Mouse (Mus musculus): ENCODE measurements around the gene Dclre1a.
"Not testable (repeated sequence)": the region's sequence is repeated elsewhere in the genome, so short reads cannot be mapped to it uniquely, and the experiment has no call there.

The Dclre1a gene

GRCm38 (mm10) chr19:56549033-56549680, 1.1 kb upstream of the Dclre1a start:
- DNase-seq (ENCODE audit: low spot score in 2 of 2): no peak

- DNase-seq (ENCODE audit: low spot score in 2 of 2): peak; percentile 55 to 73
Measured at GRCm38 (mm10) chr19:56548230-56549032, 409 bp upstream of the Dclre1a start, which contains the start of gene Nhlrc2. TSS of gene Nhlrc2 (plus strand) at chr19:56548261.

DNA sequence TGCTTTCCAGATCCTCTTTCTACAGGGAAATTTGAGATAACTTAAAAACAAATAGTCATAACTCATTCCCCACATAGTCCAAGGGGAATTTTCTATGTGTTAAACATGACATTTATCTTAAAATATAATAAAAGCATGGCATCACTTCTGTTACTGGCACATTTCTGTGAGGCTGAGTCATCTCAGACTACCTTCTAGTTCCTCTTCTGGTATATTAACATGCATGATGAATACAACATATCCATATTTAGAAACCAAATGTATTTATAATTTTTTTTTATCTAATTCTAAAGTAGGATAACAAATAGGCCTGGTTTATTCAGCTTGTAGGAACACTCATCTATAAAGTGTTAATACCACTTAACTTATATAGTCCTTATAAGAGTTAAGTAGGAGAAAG, 2.0 kb downstream of the Dclre1a start:
- DNase-seq (ENCODE audit: low spot score in 2 of 2): no peak

- no peak for DNase-seq (ENCODE audit: low spot score in 2 of 2)
Measured at GRCm38 (mm10) chr19:56544681-56545388, 3.2 kb downstream of the Dclre1a start.

GRCm38 (mm10) chr19:56543320-56543719, 4.7 kb downstream of the Dclre1a start:
- no peak for DNase-seq (ENCODE audit: low spot score in 2 of 2)

DNA sequence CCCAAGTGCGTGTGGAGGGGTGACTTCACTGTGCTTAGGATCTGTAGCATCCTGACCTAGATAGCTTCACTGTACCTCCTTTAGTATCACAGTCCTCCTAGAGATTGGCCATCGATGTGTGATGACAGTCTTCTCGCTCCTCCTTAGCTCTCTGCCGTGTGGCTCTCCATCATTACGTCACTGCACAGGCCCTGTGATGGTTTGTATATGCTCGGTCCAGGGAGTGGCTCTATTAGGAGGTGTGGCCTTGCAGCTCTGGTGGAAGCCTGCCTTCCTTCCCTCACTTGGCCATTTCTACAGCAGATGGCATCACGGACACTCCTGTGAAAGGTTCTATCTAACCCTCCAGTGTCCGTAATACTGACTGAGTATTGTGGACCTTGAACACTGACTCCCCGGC, 12.3 kb downstream of the Dclre1a start:
- no peak for DNase-seq (ENCODE audit: low spot score in 2 of 2)

DNA sequence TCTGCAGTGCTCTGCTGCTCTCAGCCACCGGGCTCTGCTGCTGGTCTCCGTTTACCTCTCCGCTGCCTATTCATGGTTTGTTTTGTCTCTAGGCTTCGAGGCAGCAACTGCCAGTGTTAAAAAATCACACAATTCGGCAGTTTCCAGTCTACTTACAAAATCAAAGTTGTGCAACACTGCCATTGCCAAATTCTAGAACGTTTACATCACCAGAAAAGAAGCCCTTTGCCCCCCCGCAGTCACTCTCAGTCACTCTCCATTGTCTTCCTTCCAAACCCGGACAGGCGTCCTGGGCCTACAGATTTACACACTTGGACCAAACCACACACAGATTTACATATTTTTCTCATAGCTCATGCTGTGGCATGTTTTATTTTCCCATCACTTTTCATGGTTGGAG, 13.0 kb downstream of the Dclre1a start:
- no peak for DNase-seq (ENCODE audit: low spot score in 2 of 2)

GRCm38 (mm10) chr19:56534337-56534736, 13.7 kb downstream of the Dclre1a start:
- no peak for DNase-seq (ENCODE audit: low spot score in 2 of 2)

- DNase-seq (ENCODE audit: low spot score in 2 of 2): no peak
Measured at GRCm38 (mm10) chr19:56533291-56534071, 14.5 kb downstream of the Dclre1a start.

GRCm38 (mm10) chr19:56531251-56531650, 16.8 kb downstream of the Dclre1a start:
- no peak for DNase-seq (ENCODE audit: low spot score in 2 of 2)

DNA sequence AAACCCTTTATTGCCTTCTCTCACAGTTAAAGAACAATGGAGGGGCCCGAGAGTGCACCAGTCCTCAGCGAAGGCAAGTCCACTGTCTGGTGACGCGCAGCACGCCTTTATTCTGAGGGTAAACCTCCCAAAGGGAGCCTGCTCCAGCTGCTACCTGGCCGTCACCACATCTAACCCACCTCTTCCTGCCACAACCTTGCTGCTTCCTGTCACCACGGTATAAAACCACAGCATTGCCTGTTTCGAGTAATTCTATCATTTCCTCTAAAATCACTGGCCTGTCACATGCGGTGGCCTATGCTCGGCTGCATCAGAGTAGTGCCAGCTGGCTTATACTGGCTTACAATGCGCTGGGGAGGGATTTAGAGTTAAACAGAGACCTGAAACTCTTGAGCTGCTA, 17.5 kb downstream of the Dclre1a start:
- not testable (repeated sequence) for DNase-seq (ENCODE audit: low spot score in 2 of 2)

DNA sequence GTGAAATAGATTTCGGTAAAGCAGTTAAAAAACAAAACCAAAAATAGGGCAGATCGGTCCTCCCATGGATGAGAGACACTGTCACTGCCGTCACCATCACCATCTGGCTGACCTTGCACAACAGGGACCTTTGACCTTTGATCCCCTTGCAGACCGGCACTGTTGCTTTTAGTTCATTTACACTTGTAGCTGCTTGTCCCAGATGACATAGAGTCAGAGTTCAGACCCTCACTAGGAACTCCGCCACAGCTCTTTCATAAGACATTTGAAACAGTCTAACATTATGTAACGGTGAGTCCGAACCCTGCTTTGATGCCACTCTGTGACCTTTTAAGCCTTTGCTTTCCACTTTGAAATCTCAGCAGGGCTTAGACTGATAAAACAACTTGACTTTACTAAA, 28.6 kb downstream of the Dclre1a start:
- not testable (repeated sequence) for DNase-seq (ENCODE audit: low spot score in 2 of 2)

DNA sequence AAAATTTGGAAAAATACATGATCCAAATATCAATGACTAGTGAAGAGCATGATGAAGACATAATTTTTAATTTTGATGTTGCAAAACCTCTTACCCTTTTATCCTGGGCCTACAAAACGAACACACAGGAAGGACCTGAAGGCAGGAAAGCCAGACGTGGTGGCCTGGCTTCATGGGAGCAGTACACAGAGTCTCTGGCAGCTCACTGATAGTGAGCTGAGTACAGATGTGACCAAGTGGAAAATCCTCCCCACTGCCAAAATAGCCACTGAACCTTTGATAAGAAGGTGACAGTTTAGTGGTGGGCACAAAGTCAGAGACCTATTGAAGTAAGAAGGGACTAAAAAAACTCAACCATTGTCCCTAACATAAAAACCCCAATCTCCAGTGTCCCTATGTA, 34.5 kb downstream of the Dclre1a start:
- not testable (repeated sequence) for DNase-seq (ENCODE audit: low spot score in 2 of 2)

DNA sequence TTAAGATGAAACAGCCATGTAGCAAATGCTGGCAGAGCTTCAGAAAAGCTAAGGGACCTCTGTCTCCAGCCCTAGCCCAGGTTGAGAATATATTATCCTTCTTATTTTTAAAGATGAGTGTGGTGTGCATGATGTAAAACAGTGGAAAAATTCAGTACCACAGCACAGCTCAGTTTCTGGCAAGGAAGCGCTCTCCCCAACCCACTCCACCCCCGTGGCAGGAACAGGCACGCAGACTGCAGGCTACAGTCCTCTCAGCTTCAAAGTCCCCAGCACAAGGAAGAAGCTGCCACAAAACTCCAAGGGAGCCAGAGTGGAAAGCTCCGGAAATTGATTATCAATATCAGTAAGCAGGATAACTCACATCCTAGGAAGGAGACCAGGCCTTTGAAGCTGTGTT, 36.8 kb downstream of the Dclre1a start:
- DNase-seq (ENCODE audit: low spot score in 2 of 2): not testable (repeated sequence)

DNA sequence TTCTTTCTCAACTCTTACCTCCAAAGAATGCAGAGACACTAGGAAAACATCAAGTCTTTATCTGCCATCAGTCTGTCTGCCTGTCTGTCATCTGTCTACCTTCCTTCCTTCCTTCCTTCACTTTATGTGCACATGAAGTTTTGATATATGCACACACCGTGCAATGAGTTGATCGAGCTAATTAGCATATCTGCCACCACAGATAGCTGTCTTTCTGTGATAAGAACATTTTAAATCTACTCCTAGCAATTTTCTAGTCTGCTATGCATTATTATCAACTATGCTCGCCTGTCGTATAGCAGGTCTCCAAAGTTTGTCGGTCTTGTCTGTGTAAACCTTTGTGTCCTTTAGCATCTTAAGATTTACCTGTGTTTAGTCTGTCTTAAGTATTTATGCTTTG, 44.5 kb downstream of the Dclre1a start:
- not testable (repeated sequence) for DNase-seq (ENCODE audit: low spot score in 2 of 2)

- not testable (repeated sequence) for DNase-seq (ENCODE audit: low spot score in 2 of 2)
Measured at GRCm38 (mm10) chr19:56503069-56503468, 45.0 kb downstream of the Dclre1a start.

DNA sequence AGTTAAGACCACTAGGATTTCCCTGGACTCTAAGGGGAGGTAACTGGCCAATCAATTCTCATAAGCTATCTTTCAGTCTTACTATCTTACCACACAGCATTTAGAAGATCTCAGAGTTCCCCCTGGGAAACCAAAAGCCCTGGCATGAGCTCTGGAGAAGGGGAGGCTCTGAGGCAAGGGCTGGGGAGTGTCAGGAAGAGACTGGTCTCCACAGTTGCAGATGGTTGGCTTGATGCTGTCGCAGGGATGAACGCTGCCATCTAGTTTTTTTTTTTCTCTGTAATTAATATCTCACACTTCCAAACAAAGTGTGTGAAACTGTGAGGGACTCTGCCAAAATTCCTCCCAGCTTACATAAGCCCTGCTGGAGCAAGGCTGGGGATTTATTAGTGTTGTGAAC, 53.9 kb downstream of the Dclre1a start:
- DNase-seq (ENCODE audit: low spot score in 2 of 2): not testable (repeated sequence)

DNA sequence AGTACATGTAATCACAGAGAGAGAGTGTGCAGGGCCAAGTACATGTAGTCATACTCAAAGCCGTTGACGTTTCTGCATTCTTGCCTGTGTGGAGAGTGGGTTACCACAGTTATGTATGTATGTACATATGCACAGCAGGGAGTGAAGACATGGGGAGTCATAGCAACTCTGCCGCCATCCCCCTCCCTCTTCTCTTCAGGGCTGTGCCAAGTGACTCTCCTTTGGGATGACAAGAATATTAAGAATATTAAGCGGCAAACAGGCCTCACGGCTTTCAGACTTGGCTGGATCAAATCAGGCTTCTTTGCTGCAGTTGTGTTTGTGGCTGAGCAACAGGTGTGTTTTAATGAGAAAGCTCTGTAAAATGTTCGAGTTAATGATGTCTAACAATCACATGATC, 58.4 kb downstream of the Dclre1a start:
- no peak for DNase-seq (ENCODE audit: low spot score in 2 of 2)

DNA sequence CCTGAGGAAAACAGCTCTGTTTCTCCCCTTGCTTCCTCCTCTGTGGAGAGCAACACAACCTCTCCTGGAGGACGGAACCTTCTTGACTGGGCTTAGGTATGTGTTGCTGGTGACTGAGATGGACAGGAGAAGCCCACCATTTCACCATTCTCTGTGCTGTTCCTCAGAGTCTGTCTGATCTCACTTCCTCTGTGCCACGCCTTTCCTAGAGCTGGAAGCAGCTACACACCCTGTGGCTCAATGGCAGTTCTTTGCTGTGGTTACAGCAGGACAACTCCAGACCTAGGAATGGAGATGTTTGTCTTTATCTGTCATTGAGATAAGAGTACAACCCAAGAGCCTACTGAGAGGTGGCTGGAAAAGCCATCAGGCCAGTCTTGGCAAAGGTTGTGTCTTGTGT, 60.7 kb downstream of the Dclre1a start:
- DNase-seq (ENCODE audit: low spot score in 2 of 2): no peak

DNA sequence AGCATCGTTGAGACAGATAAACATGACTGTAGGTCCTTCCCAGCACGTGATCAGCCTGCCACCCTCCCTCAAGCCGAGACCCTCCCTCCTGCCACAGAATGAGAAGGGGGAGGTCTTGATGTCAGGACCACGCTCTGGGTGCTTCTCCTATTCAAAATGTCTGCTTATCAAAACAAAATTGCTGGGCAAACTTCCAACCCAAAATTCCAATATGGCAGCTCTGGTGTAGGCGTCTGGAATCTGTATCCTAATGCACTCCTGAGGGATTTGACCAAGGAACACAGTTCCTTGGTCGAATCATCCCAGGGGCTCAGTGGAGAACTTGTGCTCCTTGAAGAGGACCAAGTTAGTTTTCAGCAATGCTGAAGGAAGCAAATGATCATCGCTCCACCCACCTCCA, 61.1 kb downstream of the Dclre1a start:
- no peak for DNase-seq (ENCODE audit: low spot score in 2 of 2)

DNA sequence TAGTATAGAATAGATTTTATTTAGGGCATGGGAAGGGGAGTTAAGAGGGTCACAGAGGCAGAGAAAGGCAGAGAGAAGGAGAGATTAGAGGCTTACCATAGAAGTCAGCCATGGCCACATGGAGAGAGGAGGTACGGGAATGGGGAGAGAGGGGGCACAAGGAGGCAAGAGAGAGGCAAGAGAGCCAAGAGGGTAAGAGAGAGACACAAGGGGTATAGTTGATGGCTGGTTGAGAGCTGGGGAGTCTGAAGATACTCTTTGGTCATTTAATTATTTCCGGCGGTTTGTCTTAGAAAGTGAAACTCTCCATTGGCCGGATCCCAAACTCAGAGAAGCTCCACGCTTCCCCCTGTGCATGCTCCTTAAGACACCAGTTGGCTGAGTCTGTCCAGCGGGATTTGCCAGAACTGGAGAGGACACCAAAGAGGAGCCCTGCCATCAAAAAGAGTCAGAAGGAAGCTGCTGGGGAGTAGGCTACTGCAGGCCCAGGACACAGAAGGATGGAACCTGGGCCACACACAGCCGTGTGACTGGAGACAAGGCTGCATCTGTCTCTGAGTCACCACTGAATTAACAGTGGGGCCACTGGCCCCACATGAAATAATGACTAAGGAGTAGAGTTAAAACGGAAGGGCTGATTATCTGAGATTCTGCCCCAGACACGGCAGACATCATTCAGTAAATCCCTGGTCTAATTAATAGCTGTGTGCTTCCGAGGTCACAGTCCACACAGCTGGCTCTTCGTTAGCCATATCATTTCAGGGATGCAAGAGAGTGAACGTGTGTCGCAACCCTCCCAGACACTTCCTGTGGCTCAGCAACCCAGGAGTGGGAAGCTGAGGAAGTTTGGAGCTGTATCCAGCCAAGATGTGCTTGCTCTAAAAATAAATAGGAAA, 62.4 kb downstream of the Dclre1a start:
- no peak for DNase-seq (ENCODE audit: low spot score in 2 of 2)

All from cerebellum, postnatal 4 days (tissue).